Mouse (Mus musculus) CD4-positive, CD25-positive, alpha-beta regulatory T cell, adult 2 months (primary cell): ENCODE measurements around the gene Trmt10a.

Experiments
- DNase-seq: peaks from one replicate; pipeline ENCODE4 v3.0.0-alpha.2; 2012; ENCODE audit warnings: low read depth, low spot score

Trmt10a gene

DNA sequence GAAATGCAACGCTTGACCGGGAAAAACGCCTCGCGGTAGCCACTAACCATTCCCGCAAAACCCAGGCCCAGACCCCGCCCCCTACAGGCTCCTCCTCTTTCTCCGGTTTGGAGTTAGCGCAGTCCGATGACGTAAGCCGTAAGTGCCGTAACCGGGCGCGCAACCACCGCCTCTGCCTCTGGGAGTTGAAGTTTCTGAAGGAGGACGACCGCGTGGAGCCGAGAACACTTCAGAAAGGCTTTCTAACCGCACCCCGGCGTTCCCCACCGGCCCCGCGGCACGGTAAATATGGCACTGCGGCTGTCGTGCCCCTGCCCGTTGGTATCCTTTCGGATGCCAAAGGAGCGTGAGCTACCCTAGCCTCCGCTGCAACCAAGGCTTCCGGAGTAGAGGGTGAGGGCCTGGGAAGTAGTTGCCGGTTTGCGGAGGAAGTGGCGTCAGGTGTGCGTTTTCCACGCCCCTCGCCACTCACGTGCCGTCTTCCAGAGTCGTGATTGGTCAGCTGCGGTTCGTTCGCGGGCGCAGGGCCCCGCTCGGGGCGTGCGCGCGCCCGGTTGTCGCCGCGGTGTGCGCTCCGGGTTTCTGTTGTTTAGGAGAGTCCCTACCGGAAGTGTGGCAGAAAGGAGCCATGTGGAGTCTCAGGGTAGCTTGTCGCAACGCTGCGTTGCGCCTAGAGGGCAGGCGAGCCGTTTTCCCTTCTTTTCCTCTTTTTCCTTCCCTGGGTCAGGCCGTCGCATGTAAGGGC is at the start of gene Trmt10a:
Gene Trmt10a, plus strand, starts transcription at position 134 of the 745 bp plus-strand sequence.
- peak; percentile 99 for DNase-seq

DNA sequence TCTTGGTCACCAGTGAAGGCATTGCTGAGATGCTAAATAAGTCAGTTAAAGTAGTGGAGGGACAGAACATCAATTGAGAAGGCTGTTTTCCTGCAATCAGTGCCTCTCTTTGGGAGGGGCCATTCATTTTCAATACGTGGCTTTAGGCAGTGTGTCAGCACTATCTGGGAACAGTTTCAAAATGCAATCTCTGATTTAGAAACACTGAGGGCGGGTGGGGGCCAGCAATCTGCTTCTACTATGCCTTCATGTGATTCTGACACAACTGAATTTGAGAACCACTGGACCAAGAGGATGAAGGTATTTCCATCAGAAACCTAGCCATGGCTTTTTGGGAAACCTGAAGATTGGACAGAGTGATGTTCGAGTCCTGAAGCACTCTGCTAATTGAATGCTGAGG is 47.9 kb upstream of the Trmt10a start:
- DNase-seq, result no peak

DNA sequence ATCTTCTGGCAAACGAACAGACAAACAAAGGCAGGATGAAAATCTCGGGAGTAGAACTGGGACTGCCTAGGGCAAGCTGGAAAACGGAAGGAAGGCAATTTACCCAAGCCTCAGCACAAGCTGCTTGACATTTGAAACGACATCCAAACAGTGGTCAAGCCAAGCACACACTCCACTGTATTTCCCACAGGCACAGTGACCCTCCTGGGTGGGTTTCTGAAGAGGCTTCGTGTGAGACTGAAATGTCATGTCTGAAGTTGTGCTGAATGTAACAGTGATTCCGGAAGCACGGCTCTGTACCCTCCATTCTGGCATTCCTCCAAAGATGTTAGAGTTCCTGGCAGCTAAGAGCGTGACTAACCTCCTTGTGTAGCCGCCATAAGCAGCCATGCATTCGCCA is 47.5 kb upstream of the Trmt10a start:
- no peak for DNase-seq

DNA sequence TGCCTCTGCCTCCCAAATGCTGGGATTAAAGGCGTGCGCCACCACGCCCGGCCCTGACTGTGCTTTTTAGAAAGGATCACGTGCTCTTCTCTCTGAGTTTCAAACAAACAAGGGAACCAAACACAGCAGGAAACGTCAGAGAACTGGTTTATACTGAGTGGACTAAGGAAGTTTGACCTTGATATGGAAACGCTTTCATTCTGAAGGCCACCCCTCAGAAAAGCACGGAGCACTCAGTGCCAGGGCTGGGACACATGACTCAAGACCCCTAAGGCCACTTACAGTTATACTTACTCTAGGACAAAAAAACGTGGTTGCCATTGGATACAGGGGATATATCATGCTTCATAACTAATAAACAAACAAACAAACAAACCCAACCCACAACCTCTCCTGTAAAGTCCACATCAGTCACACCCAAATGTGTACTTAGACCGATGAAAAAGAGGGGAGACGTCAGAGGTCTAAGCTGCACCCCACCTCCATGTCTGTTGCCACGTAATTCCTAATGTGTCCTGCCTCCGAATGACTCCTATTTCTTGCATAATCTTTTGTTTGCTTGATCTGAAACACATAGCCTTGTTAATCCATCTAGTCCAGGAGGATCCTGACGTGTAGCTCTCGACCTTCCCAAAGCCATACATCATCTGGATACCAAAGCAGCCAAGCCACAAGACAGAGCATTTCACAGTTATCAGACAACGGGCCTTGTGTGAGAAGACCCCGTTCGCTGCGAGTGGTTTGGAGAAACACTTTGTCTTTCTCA is 46.8 kb upstream of the Trmt10a start:
- no peak for DNase-seq

GRCm38 (mm10) chr3:138097718-138098117 is 45.5 kb upstream of the Trmt10a start:
- no peak for DNase-seq

DNA sequence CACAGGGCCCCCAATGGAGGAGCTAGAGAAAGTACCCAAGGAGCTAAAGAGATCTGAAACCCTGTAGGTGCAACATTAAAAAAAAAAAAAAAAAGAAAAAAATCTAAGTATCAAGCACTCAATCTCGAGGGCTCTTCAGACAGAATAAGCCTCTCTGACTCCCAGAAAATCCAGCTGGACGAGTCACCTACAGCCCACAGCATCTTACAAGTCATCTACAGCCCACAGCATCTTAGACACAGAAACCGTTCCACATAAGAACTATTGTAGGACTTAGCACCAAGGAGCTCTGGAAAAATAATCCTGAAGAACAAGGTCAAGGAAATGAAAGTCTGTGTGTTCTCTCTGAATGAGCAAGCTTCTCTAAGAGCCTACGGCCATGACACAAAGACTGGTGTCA is 41.3 kb upstream of the Trmt10a start:
- no peak for DNase-seq

GRCm38 (mm10) chr3:138103690-138104089 is 39.6 kb upstream of the Trmt10a start:
- DNase-seq, result no peak

GRCm38 (mm10) chr3:138105056-138105455 is 38.2 kb upstream of the Trmt10a start:
- DNase-seq, result no peak

- no peak for DNase-seq
These were observed 36.4 kb upstream of the Trmt10a start for GRCm38 (mm10) chr3:138106887-138107286.

- no peak for DNase-seq
These were observed 32.1 kb upstream of the Trmt10a start for GRCm38 (mm10) chr3:138110910-138111782.

- no peak for DNase-seq
These were observed 29.1 kb upstream of the Trmt10a start for GRCm38 (mm10) chr3:138114106-138114505.

- no peak for DNase-seq
These were observed 26.4 kb upstream of the Trmt10a start for GRCm38 (mm10) chr3:138116871-138117270.

GRCm38 (mm10) chr3:138118392-138118791 is 24.9 kb upstream of the Trmt10a start:
- DNase-seq, result no peak

DNA sequence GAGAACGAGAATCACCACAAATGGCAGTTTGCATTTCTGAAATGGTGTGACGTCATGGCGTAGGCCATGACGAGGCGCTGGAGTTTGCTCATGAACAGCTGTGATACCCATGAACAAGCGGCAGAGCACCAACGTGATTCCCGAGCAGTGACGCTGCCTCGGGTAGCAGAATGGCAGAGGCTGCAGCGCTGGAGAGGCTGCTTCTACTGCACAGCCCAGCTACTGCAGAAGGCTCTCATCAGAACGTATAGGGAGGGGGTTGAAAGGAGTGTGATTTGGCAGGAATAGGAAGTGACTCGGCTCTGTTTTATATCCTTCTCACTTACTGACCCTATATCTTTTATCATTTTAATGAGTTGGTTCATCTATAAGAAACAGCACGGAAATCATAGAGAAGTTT is 24.4 kb upstream of the Trmt10a start:
- DNase-seq, result peak; percentile 27

- DNase-seq, result no peak
These were observed 23.7 kb upstream of the Trmt10a start for GRCm38 (mm10) chr3:138119444-138120105.

- no peak for DNase-seq
These were observed 21.8 kb upstream of the Trmt10a start for GRCm38 (mm10) chr3:138121461-138121860.

DNA sequence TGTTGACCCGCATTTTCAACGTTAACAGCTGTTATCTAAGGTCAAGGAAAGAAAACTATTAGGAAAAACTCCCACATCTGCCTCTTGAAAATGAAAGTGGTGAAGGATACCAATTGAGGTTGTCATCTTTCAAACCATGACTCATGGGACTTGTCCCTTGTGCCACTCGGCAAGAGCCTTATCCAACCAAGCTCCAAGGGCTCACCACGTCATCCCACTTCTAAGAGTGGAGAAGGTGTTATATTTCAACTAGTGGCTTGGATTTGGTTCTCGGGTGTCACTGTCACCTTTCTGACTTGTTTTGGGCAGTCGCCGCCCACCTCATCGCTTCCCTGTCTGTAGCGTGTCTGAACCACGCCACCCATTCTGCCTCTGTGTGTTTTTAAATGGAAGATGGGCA is 19.4 kb upstream of the Trmt10a start:
- DNase-seq, result no peak

- DNase-seq, result no peak
These were observed 14.1 kb upstream of the Trmt10a start for GRCm38 (mm10) chr3:138129110-138129509.

DNA sequence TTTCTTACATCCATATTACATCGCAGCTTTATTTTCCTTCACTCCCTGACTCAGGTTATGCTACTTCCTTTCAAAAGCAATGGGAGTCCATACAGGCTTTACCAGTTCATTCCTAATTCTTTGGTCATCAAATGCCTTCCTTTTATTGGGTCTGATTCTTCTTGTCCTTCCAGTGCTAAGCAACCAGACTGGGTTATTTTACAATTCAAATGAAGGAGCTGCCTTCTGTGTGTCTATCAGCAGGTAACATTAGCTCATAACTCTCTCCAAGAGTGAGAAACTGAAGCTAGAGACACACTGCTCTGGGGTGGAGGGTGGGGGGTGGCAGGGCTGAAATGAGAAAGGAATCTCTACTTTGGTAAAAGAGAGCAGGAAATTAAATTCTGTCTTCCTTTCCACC is 12.6 kb upstream of the Trmt10a start:
- DNase-seq, result no peak

DNA sequence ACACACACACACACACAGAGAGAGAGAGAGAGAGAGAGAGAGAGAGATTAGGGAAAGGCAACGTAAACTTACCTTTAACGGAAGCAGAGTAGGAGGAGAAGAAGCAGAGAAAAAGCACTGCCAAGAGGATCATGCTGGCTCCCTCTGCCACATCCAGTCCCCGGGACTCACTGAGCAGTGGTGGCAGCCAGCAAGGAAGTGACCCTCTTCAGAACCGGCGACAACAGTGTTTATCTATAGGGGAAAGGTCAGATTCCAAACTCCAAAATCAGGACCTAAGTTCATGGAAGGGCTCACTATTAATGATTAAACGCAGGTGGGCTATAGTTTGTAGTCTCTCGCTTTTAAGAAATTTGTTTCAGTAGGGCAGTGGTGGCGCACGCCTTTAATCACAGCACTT is 12.1 kb upstream of the Trmt10a start:
- no peak for DNase-seq

GRCm38 (mm10) chr3:138133463-138133862 is 9.8 kb upstream of the Trmt10a start:
- DNase-seq, result no peak

DNA sequence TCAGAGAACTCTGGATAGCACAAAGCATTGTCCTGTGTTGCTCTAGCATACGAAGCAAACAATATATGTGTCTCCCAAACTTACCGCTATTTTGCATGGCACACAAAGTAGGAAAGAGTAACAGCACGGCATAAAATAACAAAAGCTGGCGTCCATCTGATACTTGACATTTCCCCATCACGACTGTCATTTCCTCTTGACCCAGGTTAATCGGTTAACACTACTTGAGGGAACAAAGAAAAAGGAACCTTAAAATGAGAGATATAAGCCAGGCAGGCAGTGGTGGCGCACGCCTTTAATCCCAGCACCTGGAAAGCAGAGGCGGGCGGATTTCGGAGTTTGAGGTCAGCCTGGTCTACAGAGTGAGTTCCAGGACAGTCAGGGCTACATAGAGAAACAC is 9.3 kb upstream of the Trmt10a start:
- no peak for DNase-seq
